Mouse (Mus musculus): ENCODE measurements around the gene Dennd6a. TPM values are rescaled to one million over a fixed set of nuclear protein-coding genes. Genes with fewer than 3 reads are reported as not detected.

The Dennd6a gene
- polyA plus RNA-seq, 1 experiment from 2014 or later = 42.1 TPM

GRCm38 (mm10) chr14:26578791-26579191 lies 5.1 kb downstream of the Dennd6a start:
- no peak overlapping the region for H3K4me3 ChIP-seq (ENCODE audit: low read depth, low read length)
- WGBS = 75% methylated on average over 6 of the region's 6 CpGs
- H3K4me1 ChIP-seq (ENCODE audit: control insufficient read depth, insufficient read depth, low read length) = no peaks in the 10 kb centered on the region
- DNase-seq (ENCODE audit: low spot score) (no peak), ATAC-seq (replicated peaks; ENCODE audit: insufficient number of reproducible peaks, low FRiP score, low TSS enrichment, low read depth) (no peak)
- H3K4me2 ChIP-seq (ENCODE audit: low read depth, low read length) = no peak overlapping the region
- H3K9ac ChIP-seq (replicated peaks; ENCODE audit: low read length) = no peak overlapping the region
- no peak overlapping the region for H3K27ac ChIP-seq (replicated peaks; ENCODE audit: low read depth, low read length)
- H3K36me3 ChIP-seq (replicated peaks; ENCODE audit: control insufficient read depth, insufficient read depth, low read depth, low read length) = no peaks in the 10 kb centered on the region
- H3K9me3 ChIP-seq (replicated peaks; ENCODE audit: control insufficient read depth, low read length) = no peaks in the 10 kb centered on the region
- H3K27me3 ChIP-seq (ENCODE audit: control insufficient read depth, insufficient read depth, low read length) = no peaks in the 10 kb centered on the region

DNA sequence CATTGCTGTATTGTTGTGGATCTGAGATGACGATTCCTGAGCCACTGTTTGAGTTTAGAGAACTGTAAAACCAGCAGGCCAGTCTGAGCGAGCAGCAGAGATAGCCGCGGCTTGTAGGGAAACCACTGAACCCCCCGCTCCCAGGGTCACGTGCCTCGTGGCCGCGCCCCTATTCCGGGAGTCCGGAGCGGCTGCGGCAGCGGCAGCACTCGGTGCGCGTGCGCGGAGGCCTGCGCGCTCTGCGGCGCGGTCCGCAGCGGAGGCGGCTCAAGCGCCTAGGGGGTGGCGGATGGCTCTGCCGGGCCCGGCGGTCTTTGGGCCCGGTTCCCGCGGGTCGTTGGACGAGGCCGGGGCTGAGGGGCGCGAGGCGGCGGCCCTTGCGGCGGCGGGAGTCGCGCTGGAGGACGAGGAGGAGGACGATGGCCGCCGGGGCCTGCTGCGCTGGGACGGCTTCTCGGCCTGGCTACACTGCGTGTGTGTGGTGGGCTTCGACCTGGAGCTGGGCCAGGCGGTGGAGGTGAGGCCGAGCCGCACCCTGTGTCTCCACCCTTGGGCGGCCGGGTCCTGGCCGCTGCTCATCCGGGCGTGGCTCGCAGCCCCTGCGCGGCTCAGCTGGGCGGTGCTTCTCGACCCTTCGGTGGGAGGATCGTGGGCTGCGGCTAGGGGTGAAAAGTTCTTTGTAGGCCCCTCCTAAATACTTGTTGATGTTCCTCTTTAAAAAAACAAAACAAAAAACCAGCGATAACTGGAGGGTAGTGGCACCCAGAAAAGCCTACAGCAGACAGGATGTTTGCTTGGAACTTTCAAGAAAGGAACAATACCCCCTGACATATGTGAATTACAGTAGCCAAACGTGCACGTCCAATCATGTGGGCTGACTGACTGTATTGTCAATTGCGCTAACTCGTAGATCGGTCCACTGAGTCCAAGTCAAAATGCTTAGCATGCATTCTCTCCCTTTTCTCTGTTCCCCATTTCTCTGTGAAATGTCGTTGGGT lies 6.0 kb downstream of the Dennd6a start:
- WGBS = under 1% methylated on average over 79 of the region's 79 CpGs
- peak overlapping the region; percentile 74 for H3K4me2 ChIP-seq (ENCODE audit: low read depth, low read length)
- H3K4me1 ChIP-seq (ENCODE audit: control insufficient read depth, insufficient read depth, low read length) = no peaks in the 10 kb centered on the region
- H3K9me3 ChIP-seq (replicated peaks; ENCODE audit: control insufficient read depth, low read length) = no peaks in the 10 kb centered on the region
- peak overlapping the region; percentile 81 for H3K4me3 ChIP-seq (ENCODE audit: low read depth, low read length)
- H3K36me3 ChIP-seq (replicated peaks; ENCODE audit: control insufficient read depth, insufficient read depth, low read depth, low read length) = no peaks in the 10 kb centered on the region
- peak; percentile 96 for DNase-seq (ENCODE audit: low spot score)
- peak overlapping the region; percentile 92 for H3K27ac ChIP-seq (replicated peaks; ENCODE audit: low read depth, low read length)
- ATAC-seq (replicated peaks; ENCODE audit: insufficient number of reproducible peaks, low FRiP score, low TSS enrichment, low read depth) = peak; percentile 96
- peak overlapping the region; percentile 98 for H3K9ac ChIP-seq (replicated peaks; ENCODE audit: low read length)
- H3K27me3 ChIP-seq (ENCODE audit: control insufficient read depth, insufficient read depth, low read length) = no peaks in the 10 kb centered on the region

GRCm38 (mm10) chr14:26583645-26584044 lies 10.0 kb downstream of the Dennd6a start:
- H3K4me2 ChIP-seq (ENCODE audit: low read depth, low read length) = no peak overlapping the region
- H3K9me3 ChIP-seq (replicated peaks; ENCODE audit: control insufficient read depth, low read length) = no peaks in the 10 kb centered on the region
- H3K27ac ChIP-seq (replicated peaks; ENCODE audit: low read depth, low read length) = no peak overlapping the region
- H3K4me1 ChIP-seq (ENCODE audit: control insufficient read depth, insufficient read depth, low read length) = no peaks in the 10 kb centered on the region
- ATAC-seq (replicated peaks; ENCODE audit: insufficient number of reproducible peaks, low FRiP score, low TSS enrichment, low read depth) (no peak), DNase-seq (ENCODE audit: low spot score) (no peak)
- no peaks in the 10 kb centered on the region for H3K27me3 ChIP-seq (ENCODE audit: control insufficient read depth, insufficient read depth, low read length)
- no peaks in the 10 kb centered on the region for H3K36me3 ChIP-seq (replicated peaks; ENCODE audit: control insufficient read depth, insufficient read depth, low read depth, low read length)
- no peak overlapping the region for H3K9ac ChIP-seq (replicated peaks; ENCODE audit: low read length)
- whole genome bisulfite sequencing = 84% methylated on average over 3 of the region's 3 CpGs
- H3K4me3 ChIP-seq (ENCODE audit: low read depth, low read length) = no peak overlapping the region

- no peaks in the 10 kb centered on the region for H3K27me3 ChIP-seq (ENCODE audit: control insufficient read depth, insufficient read depth, low read length)
- H3K4me1 ChIP-seq (ENCODE audit: control insufficient read depth, insufficient read depth, low read length) = no peaks in the 10 kb centered on the region
- H3K36me3 ChIP-seq (replicated peaks; ENCODE audit: control insufficient read depth, insufficient read depth, low read depth, low read length) = no peaks in the 10 kb centered on the region
- no peak overlapping the region for H3K4me3 ChIP-seq (ENCODE audit: low read depth, low read length)
- no peak overlapping the region for H3K27ac ChIP-seq (replicated peaks; ENCODE audit: low read depth, low read length)
- DNase-seq (ENCODE audit: low spot score) (no peak), ATAC-seq (replicated peaks; ENCODE audit: insufficient number of reproducible peaks, low FRiP score, low TSS enrichment, low read depth) (no peak)
- no peak overlapping the region for H3K4me2 ChIP-seq (ENCODE audit: low read depth, low read length)
- H3K9me3 ChIP-seq (replicated peaks; ENCODE audit: control insufficient read depth, low read length) = no peaks in the 10 kb centered on the region
- no peak overlapping the region for H3K9ac ChIP-seq (replicated peaks; ENCODE audit: low read length)
Observed at GRCm38 (mm10) chr14:26587116-26587515, 13.5 kb downstream of the Dennd6a start.

DNA sequence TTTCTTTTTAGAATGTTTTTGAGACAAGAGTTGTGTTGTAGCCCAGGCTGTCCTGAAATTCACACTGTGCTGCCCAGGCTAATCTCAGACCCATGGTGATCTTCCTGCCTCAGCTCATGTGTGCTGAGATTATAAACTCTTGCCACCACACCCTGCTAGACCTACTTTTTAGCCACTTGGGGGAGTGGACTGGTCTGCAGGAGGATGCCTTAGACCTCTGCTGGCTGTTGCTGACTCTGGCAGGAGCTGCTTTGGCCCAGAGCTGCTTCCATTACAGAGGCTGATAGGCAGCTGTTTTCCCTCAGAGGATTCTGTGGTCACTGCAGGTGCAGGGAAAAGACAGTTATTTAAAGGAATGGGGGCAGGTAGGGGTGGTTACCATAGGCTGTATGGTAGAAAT lies 17.7 kb downstream of the Dennd6a start:
- H3K27ac ChIP-seq (replicated peaks; ENCODE audit: low read depth, low read length) = no peak overlapping the region
- H3K36me3 ChIP-seq (replicated peaks; ENCODE audit: control insufficient read depth, insufficient read depth, low read depth, low read length) = no peaks in the 10 kb centered on the region; the same call in 1 of the 2 replicates
- ATAC-seq (replicated peaks; ENCODE audit: insufficient number of reproducible peaks, low FRiP score, low TSS enrichment, low read depth) = no peak
- DNase-seq (ENCODE audit: low spot score) = no peak
- H3K9me3 ChIP-seq (replicated peaks; ENCODE audit: control insufficient read depth, low read length) = no peaks in the 10 kb centered on the region
- no peaks in the 10 kb centered on the region for H3K4me1 ChIP-seq (ENCODE audit: control insufficient read depth, insufficient read depth, low read length)
- no peak overlapping the region for H3K4me2 ChIP-seq (ENCODE audit: low read depth, low read length)
- no peak overlapping the region for H3K4me3 ChIP-seq (ENCODE audit: low read depth, low read length)
- no peak overlapping the region for H3K9ac ChIP-seq (replicated peaks; ENCODE audit: low read length)
- no peaks in the 10 kb centered on the region for H3K27me3 ChIP-seq (ENCODE audit: control insufficient read depth, insufficient read depth, low read length)

DNA sequence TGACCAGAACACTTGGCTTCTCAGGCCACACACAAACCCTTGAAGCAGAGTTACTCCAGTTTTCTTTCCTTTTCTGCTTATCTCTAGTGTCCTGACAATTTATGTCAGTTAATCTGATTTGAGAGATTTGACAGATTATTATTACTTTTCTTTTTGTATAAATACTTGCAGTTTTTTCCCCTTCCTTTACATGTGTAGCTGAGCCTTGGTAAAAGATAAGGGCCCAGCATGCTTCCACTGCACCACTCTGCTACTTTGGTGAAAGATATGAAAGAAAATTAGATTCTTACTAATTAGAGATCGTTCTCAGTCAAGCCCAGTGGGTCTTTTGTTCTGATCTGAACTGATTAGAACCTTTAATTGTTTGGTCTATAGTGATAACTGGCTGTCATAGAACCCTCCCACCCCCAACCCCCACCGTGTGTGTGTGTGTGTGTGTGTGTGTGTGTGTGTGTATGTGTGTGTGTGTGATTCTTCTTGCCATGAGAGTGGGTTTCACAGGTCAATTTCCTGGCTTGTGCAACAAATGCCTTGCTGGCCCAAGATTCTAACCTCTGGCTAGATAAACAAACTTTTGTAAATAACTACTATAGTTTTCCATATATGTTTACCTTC lies 19.7 kb downstream of the Dennd6a start:
- Histone ChIP-seq H3K27ac (replicated peaks; ENCODE audit: low read depth, low read length) (no peak overlapping the region), H3K27me3 (ENCODE audit: control insufficient read depth, insufficient read depth, low read length) (no peaks in the 10 kb centered on the region), H3K4me1 (ENCODE audit: control insufficient read depth, insufficient read depth, low read length) (no peaks in the 10 kb centered on the region), H3K9ac (replicated peaks; ENCODE audit: low read length) (no peak overlapping the region), H3K36me3 (replicated peaks; ENCODE audit: control insufficient read depth, insufficient read depth, low read depth, low read length) (no peaks in the 10 kb centered on the region; the same call in none of the 2 replicates), H3K9me3 (replicated peaks; ENCODE audit: control insufficient read depth, low read length) (no peaks in the 10 kb centered on the region), H3K4me3 (ENCODE audit: low read depth, low read length) (no peak overlapping the region), H3K4me2 (ENCODE audit: low read depth, low read length) (no peak overlapping the region)
- ATAC-seq (replicated peaks; ENCODE audit: insufficient number of reproducible peaks, low FRiP score, low TSS enrichment, low read depth) (no peak), DNase-seq (ENCODE audit: low spot score) (no peak)
- WGBS = 84% methylated on average over 2 of the region's 2 CpGs

- ATAC-seq (replicated peaks; ENCODE audit: insufficient number of reproducible peaks, low FRiP score, low TSS enrichment, low read depth) = no peak
Observed at GRCm38 (mm10) chr14:26595167-26595566, 21.5 kb downstream of the Dennd6a start.

More at GRCm38 (mm10) chr14:26595167-26595566, 21.5 kb downstream of the Dennd6a start:
- no peaks in the 10 kb centered on the region for H3K27me3 ChIP-seq (ENCODE audit: control insufficient read depth, insufficient read depth, low read length)
- no peaks in the 10 kb centered on the region for H3K4me1 ChIP-seq (ENCODE audit: control insufficient read depth, insufficient read depth, low read length)
- H3K4me3 ChIP-seq (ENCODE audit: low read depth, low read length) = no peak overlapping the region
- no peaks in the 10 kb centered on the region for H3K9me3 ChIP-seq (replicated peaks; ENCODE audit: control insufficient read depth, low read length)
- H3K36me3 ChIP-seq (replicated peaks; ENCODE audit: control insufficient read depth, insufficient read depth, low read depth, low read length) = no peaks in the 10 kb centered on the region; the same call in none of the 2 replicates
- H3K4me2 ChIP-seq (ENCODE audit: low read depth, low read length) = no peak overlapping the region
- H3K27ac ChIP-seq (replicated peaks; ENCODE audit: low read depth, low read length) = no peak overlapping the region
- 92% methylated on average over 7 of the region's 7 CpGs for WGBS
- no peak for DNase-seq (ENCODE audit: low spot score)
- no peak overlapping the region for H3K9ac ChIP-seq (replicated peaks; ENCODE audit: low read length)
